Mouse (Mus musculus): ENCODE results near the gene Ern1. TPM values are rescaled to one million over a fixed set of nuclear protein-coding genes. Genes with fewer than 3 reads are reported as not detected.

The Ern1 gene
- 1.4 TPM for polyA plus RNA-seq (2017; shearing (Covaris generic))

DNA sequence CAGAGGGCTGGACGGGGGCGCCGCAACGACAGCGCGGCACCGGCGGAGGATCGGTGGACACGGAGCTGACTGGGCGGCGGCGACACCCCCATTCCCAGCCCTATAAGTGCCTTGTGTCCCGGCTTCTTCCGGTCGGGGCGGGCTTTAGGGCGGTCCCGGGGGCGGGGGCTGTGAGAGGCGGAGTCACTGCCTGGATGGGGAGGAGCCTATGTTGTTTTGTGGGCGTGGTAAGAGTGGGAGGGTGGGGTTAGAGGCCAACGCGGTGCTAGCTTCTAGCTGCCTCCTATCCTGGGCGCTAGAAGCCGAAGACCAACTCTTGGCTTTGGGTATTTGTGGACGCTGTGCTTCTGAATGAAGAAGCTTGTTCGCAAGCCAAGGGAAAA is at the start of gene Ern1:
TSS of gene Ern1 (minus strand) at position 120 of the 383 bp plus-strand sequence.

GRCm38 (mm10) chr11:106387791-106388216 is 99.8 kb downstream of the Ern1 start, which contains the start of gene Icam2:
Gene Icam2 (minus strand): TSS chr11:106388075.

DNA sequence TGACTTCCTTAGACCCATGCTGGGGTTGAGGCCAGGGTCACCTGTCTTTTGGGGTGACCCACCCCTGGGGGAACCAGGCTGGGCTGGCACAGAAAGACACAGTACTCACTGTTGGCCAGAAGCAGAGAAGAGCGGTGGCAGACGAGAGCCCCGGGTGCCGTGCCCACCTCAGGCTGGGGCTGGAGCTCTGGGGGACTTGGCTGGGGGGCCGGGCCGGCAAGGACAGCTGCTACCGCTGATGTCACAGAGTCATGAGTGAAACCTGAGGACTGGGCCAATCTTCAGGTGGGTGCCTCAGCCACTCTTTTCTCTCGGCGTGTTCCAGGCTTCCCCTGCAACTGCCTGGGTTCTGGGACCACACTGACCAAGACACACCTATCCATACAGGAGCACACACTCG is 122.3 kb downstream of the Ern1 start, which contains the start of gene Prr29:
TSS of gene Prr29 (plus strand) at position 107 of the 400 bp plus-strand sequence.

GRCm38 (mm10) chr11:106353188-106353587 is 134.5 kb downstream of the Ern1 start, which contains the start of gene Scn4a:
Gene Scn4a (minus strand): TSS chr11:106353288.

Other genes starting within 250 kb of the Ern1 start
- gene Ftsj3, start 231.8 kb downstream of the Ern1 start, polyA plus RNA-seq (2017; shearing (Covaris generic)), result 86.8 TPM
- gene Psmc5, start 231.7 kb downstream of the Ern1 start, polyA plus RNA-seq (2017; shearing (Covaris generic)), result 202 TPM
- gene Smarcd2, start 214.9 kb downstream of the Ern1 start, polyA plus RNA-seq (2017; shearing (Covaris generic)), result 9.2 TPM
- 0.17 TPM for gene Tcam1, start 211.2 kb downstream of the Ern1 start, polyA plus RNA-seq (2017; shearing (Covaris generic))
- not detected for gene Gh, start 186.0 kb downstream of the Ern1 start, polyA plus RNA-seq (2017; shearing (Covaris generic))
- 40.6 TPM for gene Cd79b, start 173.1 kb downstream of the Ern1 start, polyA plus RNA-seq (2017; shearing (Covaris generic))
- not detected for gene Scn4a, start 134.6 kb downstream of the Ern1 start, polyA plus RNA-seq (2017; shearing (Covaris generic))
- 0.36 TPM for gene Prr29, start 122.4 kb downstream of the Ern1 start, polyA plus RNA-seq (2017; shearing (Covaris generic))
- gene Icam2, start 99.8 kb downstream of the Ern1 start, polyA plus RNA-seq (2017; shearing (Covaris generic)), result 126 TPM
- 28.7 TPM for gene Tex2, start 125.6 kb upstream of the Ern1 start, polyA plus RNA-seq (2017; shearing (Covaris generic))